10 mouse cellular contexts compared by ENCODE assay signal in the genomic region with DNA sequence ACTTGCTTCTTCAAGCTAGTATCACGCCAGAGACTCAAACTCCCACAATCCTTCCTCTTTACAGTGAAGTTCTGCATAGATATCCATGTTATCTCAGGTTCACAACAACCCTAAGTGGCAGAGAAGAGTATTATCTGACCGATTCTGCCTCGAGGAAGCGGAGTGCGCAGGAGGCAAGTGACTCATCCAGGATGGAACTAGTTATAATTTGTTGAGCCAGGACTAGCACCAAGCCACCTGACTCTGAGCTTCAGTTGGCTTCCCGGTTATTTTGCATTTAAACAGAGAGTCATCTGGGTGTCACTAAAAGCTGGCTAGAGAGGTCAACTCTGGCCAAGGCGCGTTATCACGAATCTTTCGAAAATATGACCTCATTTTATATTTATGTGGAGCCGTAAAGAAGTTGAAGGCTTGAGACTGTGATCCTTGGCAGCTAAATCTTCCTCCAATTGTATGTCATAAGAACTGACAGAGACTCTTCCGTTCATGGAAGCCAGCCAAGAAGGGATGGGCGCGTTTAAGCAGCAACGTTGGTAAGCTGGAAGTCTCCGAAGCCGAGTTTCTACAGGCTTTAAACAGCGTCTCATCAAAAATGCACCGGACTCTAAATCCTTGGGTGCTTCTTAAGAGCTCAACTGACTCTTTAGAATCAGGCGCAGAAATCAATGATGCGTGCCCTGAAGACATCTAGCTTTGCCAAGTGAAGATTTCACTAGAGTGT.
DNase-seq lines count a peak whose midpoint lies in the region; ATAC-seq and TF ChIP-seq lines count a peak whose summit lies in the region.
"Had no signal": no experiment of that assay in that cellular context is flagged by ENCODE, and none has a peak within 500 bp of the region (broad histone marks: within the 10 kb centered on the region; RNA-seq: fewer than 3 reads in every experiment).

No protein-coding gene starts in this region.

- H3K36me3 ChIP-seq in midbrain, postnatal 0 days (ENCODE audit: insufficient read depth, low read length): no peaks in the 10 kb centered on the region
- no peaks in the 10 kb centered on the region for H3K36me3 ChIP-seq in midbrain, embryonic 10.5 days
- H3K36me3 ChIP-seq in kidney, embryonic 14.5 days (ENCODE audit: control insufficient read depth, insufficient read depth, low read length): no peaks in the 10 kb centered on the region

- peak; percentile 52 for DNase-seq in midbrain, postnatal 0 days (ENCODE audit: low spot score)
- DNase-seq in midbrain, embryonic 10.5 days (ENCODE audit: low spot score): no peak
- peak; percentile 75 to 82 for DNase-seq in heart, adult 18-20 months
- DNase-seq in skeletal muscle tissue, adult 2 months (ENCODE audit: low read depth, low spot score): peak; percentile 35
- no peak for DNase-seq in layer of hippocampus, adult 11-12 months (ENCODE audit: low spot score)
- DNase-seq in ovary, adult 18-20 months (ENCODE audit: low spot score): no peak
- no peak for DNase-seq in spleen, postnatal 36 days (ENCODE audit: low spot score in 2 of 2)
- DNase-seq: liver had no signal

- TF ChIP-seq CTCF in midbrain, postnatal 0 days (IDR thresholded peaks at IDR 0.05): no peak

- no peak for ATAC-seq in midbrain, postnatal 0 days (ENCODE audit: low FRiP score)
- ATAC-seq in kidney, embryonic 14.5 days (ENCODE audit: low FRiP score, low TSS enrichment): peak; percentile 32; the same call in 1 of the 2 replicates

- no peak overlapping the region for H3K4me2 ChIP-seq in midbrain, postnatal 0 days (ENCODE audit: low read depth, low read length, poor library complexity, severe bottlenecking)
- H3K4me2 ChIP-seq in kidney, embryonic 14.5 days (replicated peaks; ENCODE audit: low read depth, low read length): no peak overlapping the region; the same call in 1 of the 2 replicates

- no peak overlapping the region for H3K4me3 ChIP-seq in midbrain, postnatal 0 days (ENCODE audit: low read depth, low read length)
- H3K4me3 ChIP-seq in midbrain, embryonic 10.5 days: no peak overlapping the region
- no peak overlapping the region for H3K4me3 ChIP-seq in kidney, embryonic 14.5 days (ENCODE audit: low read length)
- H3K4me3 ChIP-seq: erythroblast, embryonic 14.5 days had no signal

- WGBS in midbrain, postnatal 0 days: 65% methylated on average over 21 of the region's 21 CpGs
- 90% methylated on average over 21 of the region's 21 CpGs for WGBS in midbrain, embryonic 10.5 days
- WGBS in kidney, embryonic 14.5 days: 58% methylated on average over 21 of the region's 21 CpGs

- no peaks in the 10 kb centered on the region for H3K9me3 ChIP-seq in midbrain, postnatal 0 days (ENCODE audit: low read length)
- H3K9me3 ChIP-seq in midbrain, embryonic 10.5 days (replicated peaks): no peaks in the 10 kb centered on the region
- no peaks in the 10 kb centered on the region for H3K9me3 ChIP-seq in kidney, embryonic 14.5 days (ENCODE audit: control insufficient read depth, low read length)

- H3K27ac ChIP-seq in midbrain, postnatal 0 days (ENCODE audit: low read depth, low read length): no peak overlapping the region
- no peak overlapping the region for H3K27ac ChIP-seq in midbrain, embryonic 10.5 days (replicated peaks)
- H3K27ac ChIP-seq in kidney, embryonic 14.5 days (ENCODE audit: low read depth, low read length): 0 out of 2 replicates have a peak overlapping the region, but pooled peaks have one; percentile 11

- H3K27me3 ChIP-seq in midbrain, postnatal 0 days (ENCODE audit: insufficient read depth, low read length): no peaks in the 10 kb centered on the region
- no peaks in the 10 kb centered on the region for H3K27me3 ChIP-seq in midbrain, embryonic 10.5 days (ENCODE audit: low read depth, poor library complexity, severe bottlenecking)
- H3K27me3 ChIP-seq in kidney, embryonic 14.5 days (ENCODE audit: control insufficient read depth, insufficient read depth, low read length): no peaks in the 10 kb centered on the region

- peaks cover 2% of the 10 kb centered on the region; the same call in 1 of the 2 replicates for H3K4me1 ChIP-seq in midbrain, postnatal 0 days (ENCODE audit: insufficient read depth, low read length)
- H3K4me1 ChIP-seq in midbrain, embryonic 10.5 days: no peaks in the 10 kb centered on the region
- 0 out of 2 replicates have a peak, but pooled peaks cover 3% of the 10 kb centered on the region for H3K4me1 ChIP-seq in kidney, embryonic 14.5 days (ENCODE audit: control insufficient read depth, insufficient read depth, low read length)

- H3K9ac ChIP-seq in midbrain, postnatal 0 days (replicated peaks; ENCODE audit: low read length, poor library complexity, severe bottlenecking): no peak overlapping the region
- no peak overlapping the region for H3K9ac ChIP-seq in kidney, embryonic 14.5 days (ENCODE audit: low read depth, low read length)

Comparison
In these comparisons a context has a peak if more than half of its experiments do, and no peak if none do; other contexts are left out.
1. DNase-seq: peak in midbrain, postnatal 0 days (single experiment), heart, adult 18-20 months (2 of 2) and skeletal muscle tissue, adult 2 months (single experiment); none in midbrain, embryonic 10.5 days (single experiment), layer of hippocampus, adult 11-12 months (single experiment), ovary, adult 18-20 months (single experiment) and spleen, postnatal 36 days (0 of 2).